Mouse (Mus musculus) hindbrain, embryonic 15.5 days (tissue): Measurements from ENCODE around the gene Agbl5. TPM values are rescaled to one million over a fixed set of nuclear protein-coding genes. Genes with fewer than 3 reads are reported as not detected.

Experiments
- ATAC-seq: fragments of 200-750 bp; cut with Nextera tagmentation; 2 replicates; pipeline ENCODE4 v1.8.0; 2017; ENCODE audit warnings: low read depth, moderate number of reproducible peaks, moderate TSS enrichment; ENCODE audit not compliant: low FRiP score
- H3K27ac ChIP-seq: fragments of 300-500 bp; sonication (generic); replicated peaks from 2 replicates; pipeline ENCODE4 v1.5.1; 2015; ENCODE audit warnings: mild to moderate bottlenecking, inconsistent platforms
- H3K27me3 ChIP-seq: fragments of 300-500 bp; sonication (generic); 2 replicates; pipeline ENCODE4 v1.6.1; 2015; ENCODE audit warnings: control low read depth, inconsistent platforms
- H3K36me3 ChIP-seq: fragments of 300-500 bp; sonication (generic); 2 replicates; pipeline ENCODE4 v1.6.1; 2015; ENCODE audit warnings: control low read depth, inconsistent platforms
- H3K4me1 ChIP-seq: fragments of 300-500 bp; sonication (generic); replicated peaks from 2 replicates; pipeline ENCODE4 v1.6.1; 2015; ENCODE audit warnings: control low read depth, inconsistent platforms
- H3K4me2 ChIP-seq: fragments of 300-500 bp; sonication (generic); 2 replicates; pipeline ENCODE4 v1.6.1; 2015; ENCODE audit warnings: moderate library complexity, mild to moderate bottlenecking, inconsistent platforms
- H3K4me3 ChIP-seq: fragments of 300-500 bp; sonication (generic); 2 replicates; pipeline ENCODE4 v1.5.1; 2015; ENCODE audit warnings: mild to moderate bottlenecking, inconsistent platforms
- H3K9ac ChIP-seq: fragments of 300-500 bp; sonication (generic); 2 replicates; pipeline ENCODE4 v1.6.1; 2015; ENCODE audit warnings: inconsistent platforms
- H3K9me3 ChIP-seq: fragments of 300-500 bp; sonication (generic); 2 replicates; pipeline ENCODE4 v1.6.1; 2016; ENCODE audit warnings: control low read depth, inconsistent platforms
- WGBS: fragments of 180-500 bp; shearing (Covaris S2); methylation state at CpG from one replicate; pipeline ENCODE4 v1.1.7; 2015; 5-methylcytosine and 5-hydroxymethylcytosine counted together
- polyA plus RNA-seq: library from polyadenylated mRNA; unstranded; fragments of >200 nt; fragmentation: Nextera tagmentation; extraction: Ambion mirVana; gene quantifications from 2 replicates; pipeline ENCODE4 v1.2.1, GENCODE M21; 2015

Gene Agbl5
- polyA plus RNA-seq = 20.6 and 25.7 TPM in 2 replicates

GRCm38 (mm10) chr5:30888337-30889087 lies at the start of gene Agbl5:
Gene Agbl5, plus strand, starts transcription at chr5:30888694.
- no peaks in the 10 kb centered on the region for H3K27me3 ChIP-seq
- H3K4me1 ChIP-seq = peaks cover 22% of the 10 kb centered on the region
- no peaks in the 10 kb centered on the region for H3K9me3 ChIP-seq
- peak within 1 kb of the TSS; percentile 98 for H3K27ac ChIP-seq
- peak within 1 kb of the TSS; percentile 84 for H3K9ac ChIP-seq
- under 1% methylated on average over 41 of the region's 42 CpGs for WGBS
- peak; percentile 93 for ATAC-seq
- peak within 1 kb of the TSS; percentile 65 for H3K4me2 ChIP-seq
- peak within 1 kb of the TSS; percentile 65 for H3K4me3 ChIP-seq
- H3K36me3 ChIP-seq = peaks cover 26% of the 10 kb centered on the region

GRCm38 (mm10) chr5:30839731-30840130 lies 48.8 kb upstream of the Agbl5 start:
- Histone ChIP-seq H3K4me1 (no peaks in the 10 kb centered on the region), H3K36me3 (peaks cover 16% of the 10 kb centered on the region), H3K4me3 (no peak overlapping the region), H3K9me3 (no peaks in the 10 kb centered on the region), H3K9ac (no peak overlapping the region), H3K27ac (no peak overlapping the region), H3K4me2 (no peak overlapping the region), H3K27me3 (no peaks in the 10 kb centered on the region)
- 85% methylated on average over 2 of the region's 2 CpGs for WGBS
- no peak for ATAC-seq

- Histone ChIP-seq H3K9me3 (no peaks in the 10 kb centered on the region), H3K27ac (no peak overlapping the region), H3K27me3 (no peaks in the 10 kb centered on the region), H3K36me3 (peaks cover 8% of the 10 kb centered on the region), H3K4me2 (no peak overlapping the region), H3K9ac (no peak overlapping the region), H3K4me3 (no peak overlapping the region), H3K4me1 (no peaks in the 10 kb centered on the region)
- no peak for ATAC-seq
- WGBS = 55% methylated on average over 3 of the region's 3 CpGs
Observed at GRCm38 (mm10) chr5:30841896-30842295, 46.6 kb upstream of the Agbl5 start.

GRCm38 (mm10) chr5:30849891-30850555 lies 38.5 kb upstream of the Agbl5 start:
- 75% methylated on average over 6 of the region's 6 CpGs for WGBS
- Histone ChIP-seq H3K9ac (no peak overlapping the region), H3K27ac (no peak overlapping the region), H3K9me3 (no peaks in the 10 kb centered on the region), H3K27me3 (no peaks in the 10 kb centered on the region), H3K36me3 (no peaks in the 10 kb centered on the region), H3K4me2 (no peak overlapping the region), H3K4me1 (no peaks in the 10 kb centered on the region), H3K4me3 (no peak overlapping the region)
- ATAC-seq = no peak

GRCm38 (mm10) chr5:30850556-30850925 lies 38.0 kb upstream of the Agbl5 start:
- no peak for ATAC-seq
- H3K4me3 ChIP-seq = no peak overlapping the region
- no peak overlapping the region for H3K4me2 ChIP-seq
- H3K27me3 ChIP-seq = no peaks in the 10 kb centered on the region
- no peak overlapping the region for H3K9ac ChIP-seq
- no peaks in the 10 kb centered on the region for H3K4me1 ChIP-seq
- WGBS = 62% methylated on average over 2 of the region's 2 CpGs
- no peaks in the 10 kb centered on the region for H3K9me3 ChIP-seq
- no peak overlapping the region for H3K27ac ChIP-seq
- no peaks in the 10 kb centered on the region for H3K36me3 ChIP-seq

- Histone ChIP-seq H3K4me1 (no peaks in the 10 kb centered on the region), H3K4me2 (no peak overlapping the region), H3K9ac (no peak overlapping the region), H3K27me3 (no peaks in the 10 kb centered on the region), H3K9me3 (no peaks in the 10 kb centered on the region), H3K27ac (no peak overlapping the region), H3K4me3 (no peak overlapping the region), H3K36me3 (no peaks in the 10 kb centered on the region)
- 92% methylated on average over 4 of the region's 4 CpGs for WGBS
- ATAC-seq = peak; percentile 30; the same call in 1 of the 2 replicates
Observed at GRCm38 (mm10) chr5:30853522-30853921, 35.0 kb upstream of the Agbl5 start.

- Histone ChIP-seq H3K9me3 (no peaks in the 10 kb centered on the region), H3K36me3 (no peaks in the 10 kb centered on the region)
- 55% methylated on average over 3 of the region's 3 CpGs for WGBS
Observed at GRCm38 (mm10) chr5:30855674-30856073, 32.8 kb upstream of the Agbl5 start.

GRCm38 (mm10) chr5:30856124-30856523 lies 32.4 kb upstream of the Agbl5 start:
- Histone ChIP-seq H3K4me3 (no peak overlapping the region), H3K4me2 (no peak overlapping the region), H3K27me3 (no peaks in the 10 kb centered on the region), H3K36me3 (no peaks in the 10 kb centered on the region), H3K4me1 (no peaks in the 10 kb centered on the region), H3K9me3 (no peaks in the 10 kb centered on the region), H3K27ac (no peak overlapping the region), H3K9ac (no peak overlapping the region)
- no peak for ATAC-seq
- whole genome bisulfite sequencing = 85% methylated on average over 2 of the region's 2 CpGs

More at GRCm38 (mm10) chr5:30855674-30856073, 32.8 kb upstream of the Agbl5 start:
- H3K4me1 ChIP-seq = no peaks in the 10 kb centered on the region
- ATAC-seq = no peak
- H3K9ac ChIP-seq = no peak overlapping the region
- no peak overlapping the region for H3K27ac ChIP-seq
- no peaks in the 10 kb centered on the region for H3K27me3 ChIP-seq
- H3K4me3 ChIP-seq = no peak overlapping the region
- no peak overlapping the region for H3K4me2 ChIP-seq

- peaks cover 29% of the 10 kb centered on the region for H3K36me3 ChIP-seq
- 51% methylated on average over 4 of the region's 4 CpGs for WGBS
- no peaks in the 10 kb centered on the region for H3K27me3 ChIP-seq
Observed at GRCm38 (mm10) chr5:30863852-30864251, 24.6 kb upstream of the Agbl5 start.

GRCm38 (mm10) chr5:30864322-30864721 lies 24.2 kb upstream of the Agbl5 start:
- no peak overlapping the region for H3K27ac ChIP-seq
- WGBS = 60% methylated on average over 15 of the region's 15 CpGs
- H3K4me1 ChIP-seq = peaks cover 6% of the 10 kb centered on the region; the same call in 1 of the 2 replicates
- H3K9ac ChIP-seq = no peak overlapping the region
- ATAC-seq = no peak
- H3K4me2 ChIP-seq = no peak overlapping the region
- no peaks in the 10 kb centered on the region for H3K9me3 ChIP-seq
- no peaks in the 10 kb centered on the region for H3K27me3 ChIP-seq
- peaks cover 29% of the 10 kb centered on the region for H3K36me3 ChIP-seq
- no peak overlapping the region for H3K4me3 ChIP-seq

More at GRCm38 (mm10) chr5:30863852-30864251, 24.6 kb upstream of the Agbl5 start:
- no peak overlapping the region for H3K9ac ChIP-seq
- ATAC-seq = no peak
- no peaks in the 10 kb centered on the region for H3K9me3 ChIP-seq
- no peak overlapping the region for H3K27ac ChIP-seq
- no peak overlapping the region for H3K4me3 ChIP-seq
- peaks cover 2% of the 10 kb centered on the region; the same call in 1 of the 2 replicates for H3K4me1 ChIP-seq
- H3K4me2 ChIP-seq = no peak overlapping the region

GRCm38 (mm10) chr5:30866871-30867270 lies 21.6 kb upstream of the Agbl5 start:
- H3K4me2 ChIP-seq = no peak overlapping the region
- no peak overlapping the region for H3K4me3 ChIP-seq
- H3K9ac ChIP-seq = no peak overlapping the region
- peaks cover 23% of the 10 kb centered on the region for H3K4me1 ChIP-seq
- no peak for ATAC-seq
- no peaks in the 10 kb centered on the region for H3K27me3 ChIP-seq
- no peaks in the 10 kb centered on the region for H3K9me3 ChIP-seq
- peaks cover 33% of the 10 kb centered on the region for H3K36me3 ChIP-seq
- WGBS = 91% methylated on average over 3 of the region's 3 CpGs
- no peak overlapping the region for H3K27ac ChIP-seq

- peak within 1 kb of the TSS; percentile 82 for H3K4me2 ChIP-seq
- peaks cover 39% of the 10 kb centered on the region for H3K36me3 ChIP-seq
- peaks cover 23% of the 10 kb centered on the region for H3K4me1 ChIP-seq
- H3K27ac ChIP-seq = 0 out of 2 replicates have a peak within 1 kb of the TSS, but pooled peaks have one; percentile 84
- no peak within 1 kb of the TSS for H3K4me3 ChIP-seq
- no peak for ATAC-seq
- no peaks in the 10 kb centered on the region for H3K27me3 ChIP-seq
- WGBS = 96% methylated on average over 3 of the region's 3 CpGs
- H3K9me3 ChIP-seq = no peaks in the 10 kb centered on the region
- H3K9ac ChIP-seq = no peak within 1 kb of the TSS
Observed at GRCm38 (mm10) chr5:30867712-30868111, 20.8 kb upstream of the Agbl5 start, which contains the start of gene Tmem214. Gene Tmem214, plus strand, starts transcription at chr5:30868012.
